Mouse (Mus musculus): ENCODE data around the gene Mob1b.
A peak's percentile ranks its signal among the peaks of the same experiment; 100 is the strongest.

GRCm38 (mm10) chr5:88768201-88768600, 47.5 kb downstream of the Mob1b start:
- TF ChIP-seq CTCF (IDR thresholded peaks at IDR 0.05 in 2 of 3, conservative IDR thresholded peaks at IDR 0.05 in 1 of 3; ENCODE audit: control insufficient read depth in 1 of 3, insufficient read depth in 1 of 3, low read depth in 2 of 3, low read length in 3 of 3, poor library complexity in 1 of 3, severe bottlenecking in 1 of 3) (peak in 1 of 3 experiments; percentile 29; a peak in 2 of 6 replicates), E2F4 (IDR thresholded peaks at IDR 0.05; ENCODE audit: borderline replicate concordance, low read depth, low read length) (no peak), POLR2AphosphoS5 (IDR thresholded peaks at IDR 0.05; ENCODE audit: borderline replicate concordance, low read depth, low read length) (no peak), EP300 (IDR thresholded peaks at IDR 0.05; ENCODE audit: low read depth in 1 of 2, low read length in 2 of 2) (peak; percentile 56 to 73), TAL1 (IDR thresholded peaks at IDR 0.05; ENCODE audit: low read length) (peak; percentile 14; the same call in 1 of the 2 replicates), SIN3A (IDR thresholded peaks at IDR 0.05; ENCODE audit: low read length) (0 out of 2 replicates have a peak, but pooled peaks have one; percentile 46), POLR2A (IDR thresholded peaks at IDR 0.05; ENCODE audit: control insufficient read depth in 1 of 2, insufficient read depth in 1 of 2, low read depth in 1 of 2, low read length in 2 of 2, poor library complexity in 1 of 2) (no peak), MAFK (IDR thresholded peaks at IDR 0.05; ENCODE audit: borderline replicate concordance, low read depth, low read length) (no peak), USF1 (IDR thresholded peaks at IDR 0.05; ENCODE audit: low read depth, low read length) (no peak), GATA1 (IDR thresholded peaks at IDR 0.05; ENCODE audit: low read depth, low read length) (peak; percentile 60), TCF12 (IDR thresholded peaks at IDR 0.05; ENCODE audit: low read depth, low read length) (0 out of 2 replicates have a peak, but pooled peaks have one; percentile 37), KAT2A (conservative IDR thresholded peaks at IDR 0.05; ENCODE audit: low read depth, low read length) (no peak), ZMIZ1 (IDR thresholded peaks at IDR 0.05; ENCODE audit: low read depth, low read length) (no peak), MYC (IDR thresholded peaks at IDR 0.05; ENCODE audit: low read depth, low read length) (no peak)

Measured in MEL (cell line).